Mouse (Mus musculus): ENCODE measurements at regions not wholly inside any gene's neighbourhood (a gene's known extent, or its start where the extent isn't known, plus 50 kb on each side); places are given as distances from the start of the nearest gene placed in this dataset.

- no peak overlapping the region for H3K4me2 ChIP-seq
- no peak for DNase-seq (ENCODE audit: low spot score)
- 82% methylated on average over 10 of the region's 10 CpGs for WGBS
- no peaks in the 10 kb centered on the region for H3K9me3 ChIP-seq (ENCODE audit: control insufficient read depth, low read length)
- no peak overlapping the region for H3K27ac ChIP-seq (ENCODE audit: low read depth, low read length)
- H3K4me1 ChIP-seq (replicated peaks; ENCODE audit: control insufficient read depth, insufficient read depth, low read length): peaks cover 34% of the 10 kb centered on the region
- no peak overlapping the region for H3K9ac ChIP-seq (ENCODE audit: low read depth, low read length)
- no peaks in the 10 kb centered on the region for H3K27me3 ChIP-seq (replicated peaks; ENCODE audit: control insufficient read depth, insufficient read depth, low read length)
- no peaks in the 10 kb centered on the region for H3K36me3 ChIP-seq (ENCODE audit: control insufficient read depth, insufficient read depth, low read length)
- no peak for ATAC-seq (replicated peaks; ENCODE audit: low FRiP score)
- no peak overlapping the region for H3K4me3 ChIP-seq (ENCODE audit: low read depth, low read length)
Observed at GRCm38 (mm10) chr2:133432141-133432813, 119.7 kb upstream of the Bmp2 start.

- H3K27me3 ChIP-seq (replicated peaks; ENCODE audit: control insufficient read depth, insufficient read depth, low read length): no peaks in the 10 kb centered on the region
- H3K9me3 ChIP-seq (ENCODE audit: control insufficient read depth, low read length): no peaks in the 10 kb centered on the region
- H3K4me1 ChIP-seq (replicated peaks; ENCODE audit: control insufficient read depth, insufficient read depth, low read length): 0 out of 2 replicates have a peak, but pooled peaks cover 3% of the 10 kb centered on the region
- WGBS: 54% methylated on average over 22 of the region's 22 CpGs
- no peak overlapping the region for H3K9ac ChIP-seq (ENCODE audit: low read depth, low read length)
- ATAC-seq (replicated peaks; ENCODE audit: low FRiP score) (no peak), DNase-seq (ENCODE audit: low spot score) (no peak)
- H3K4me2 ChIP-seq: no peak overlapping the region
- H3K27ac ChIP-seq (ENCODE audit: low read depth, low read length): no peak overlapping the region
- no peaks in the 10 kb centered on the region for H3K36me3 ChIP-seq (ENCODE audit: control insufficient read depth, insufficient read depth, low read length)
- H3K4me3 ChIP-seq (ENCODE audit: low read depth, low read length): no peak overlapping the region
Observed at GRCm38 (mm10) chr2:133436913-133437843, 114.8 kb upstream of the Bmp2 start.

GRCm38 (mm10) chr2:133438018-133438417 lies 113.9 kb upstream of the Bmp2 start:
- Histone ChIP-seq H3K27ac (ENCODE audit: low read depth, low read length) (no peak overlapping the region), H3K4me1 (replicated peaks; ENCODE audit: control insufficient read depth, insufficient read depth, low read length) (no peaks in the 10 kb centered on the region), H3K4me2 (no peak overlapping the region), H3K27me3 (replicated peaks; ENCODE audit: control insufficient read depth, insufficient read depth, low read length) (no peaks in the 10 kb centered on the region), H3K9ac (ENCODE audit: low read depth, low read length) (no peak overlapping the region), H3K4me3 (ENCODE audit: low read depth, low read length) (no peak overlapping the region), H3K36me3 (ENCODE audit: control insufficient read depth, insufficient read depth, low read length) (no peaks in the 10 kb centered on the region), H3K9me3 (ENCODE audit: control insufficient read depth, low read length) (no peaks in the 10 kb centered on the region)
- WGBS: 53% methylated on average over 4 of the region's 4 CpGs
- DNase-seq (ENCODE audit: low spot score) (no peak), ATAC-seq (replicated peaks; ENCODE audit: low FRiP score) (no peak)

GRCm38 (mm10) chr2:133443024-133443423 lies 108.9 kb upstream of the Bmp2 start:
- H3K4me3 ChIP-seq (ENCODE audit: low read depth, low read length): no peak overlapping the region
- WGBS: 81% methylated on average over 4 of the region's 4 CpGs
- no peaks in the 10 kb centered on the region for H3K27me3 ChIP-seq (replicated peaks; ENCODE audit: control insufficient read depth, insufficient read depth, low read length)
- no peaks in the 10 kb centered on the region for H3K36me3 ChIP-seq (ENCODE audit: control insufficient read depth, insufficient read depth, low read length)
- H3K27ac ChIP-seq (ENCODE audit: low read depth, low read length): no peak overlapping the region
- no peaks in the 10 kb centered on the region for H3K4me1 ChIP-seq (replicated peaks; ENCODE audit: control insufficient read depth, insufficient read depth, low read length)
- no peak overlapping the region for H3K9ac ChIP-seq (ENCODE audit: low read depth, low read length)
- ATAC-seq (replicated peaks; ENCODE audit: low FRiP score) (no peak), DNase-seq (ENCODE audit: low spot score) (no peak)
- H3K4me2 ChIP-seq: no peak overlapping the region
- no peaks in the 10 kb centered on the region for H3K9me3 ChIP-seq (ENCODE audit: control insufficient read depth, low read length)

- Histone ChIP-seq H3K36me3 (ENCODE audit: control insufficient read depth, insufficient read depth, low read length) (no peaks in the 10 kb centered on the region), H3K4me2 (no peak overlapping the region), H3K4me1 (replicated peaks; ENCODE audit: control insufficient read depth, insufficient read depth, low read length) (no peaks in the 10 kb centered on the region), H3K27ac (ENCODE audit: low read depth, low read length) (no peak overlapping the region), H3K4me3 (ENCODE audit: low read depth, low read length) (no peak overlapping the region), H3K9ac (ENCODE audit: low read depth, low read length) (no peak overlapping the region), H3K9me3 (ENCODE audit: control insufficient read depth, low read length) (no peaks in the 10 kb centered on the region), H3K27me3 (replicated peaks; ENCODE audit: control insufficient read depth, insufficient read depth, low read length) (no peaks in the 10 kb centered on the region)
- ATAC-seq (replicated peaks; ENCODE audit: low FRiP score) (no peak), DNase-seq (ENCODE audit: low spot score) (no peak)
- 67% methylated on average over 2 of the region's 2 CpGs for WGBS
Observed at GRCm38 (mm10) chr2:133443490-133443889, 108.5 kb upstream of the Bmp2 start.

- no peak overlapping the region for H3K4me3 ChIP-seq (ENCODE audit: low read depth, low read length)
- H3K9ac ChIP-seq (ENCODE audit: low read depth, low read length): no peak overlapping the region
- WGBS: 67% methylated on average over 6 of the region's 6 CpGs
- H3K27ac ChIP-seq (ENCODE audit: low read depth, low read length): no peak overlapping the region
- H3K9me3 ChIP-seq (ENCODE audit: control insufficient read depth, low read length): no peaks in the 10 kb centered on the region
- H3K27me3 ChIP-seq (replicated peaks; ENCODE audit: control insufficient read depth, insufficient read depth, low read length): no peaks in the 10 kb centered on the region
- H3K4me2 ChIP-seq: no peak overlapping the region
- ATAC-seq (replicated peaks; ENCODE audit: low FRiP score) (no peak), DNase-seq (ENCODE audit: low spot score) (no peak)
- H3K36me3 ChIP-seq (ENCODE audit: control insufficient read depth, insufficient read depth, low read length): no peaks in the 10 kb centered on the region
- no peaks in the 10 kb centered on the region for H3K4me1 ChIP-seq (replicated peaks; ENCODE audit: control insufficient read depth, insufficient read depth, low read length)
Observed at GRCm38 (mm10) chr2:133452947-133453346, 99.0 kb upstream of the Bmp2 start.

- H3K9ac ChIP-seq (ENCODE audit: low read depth, low read length): no peak overlapping the region
- WGBS: 77% methylated on average over 7 of the region's 7 CpGs
- H3K27ac ChIP-seq (ENCODE audit: low read depth, low read length): no peak overlapping the region
- DNase-seq (ENCODE audit: low spot score) (no peak), ATAC-seq (replicated peaks; ENCODE audit: low FRiP score) (no peak)
- H3K4me2 ChIP-seq: no peak overlapping the region
- no peaks in the 10 kb centered on the region for H3K36me3 ChIP-seq (ENCODE audit: control insufficient read depth, insufficient read depth, low read length)
- H3K27me3 ChIP-seq (replicated peaks; ENCODE audit: control insufficient read depth, insufficient read depth, low read length): no peaks in the 10 kb centered on the region
- H3K9me3 ChIP-seq (ENCODE audit: control insufficient read depth, low read length): no peaks in the 10 kb centered on the region
- H3K4me1 ChIP-seq (replicated peaks; ENCODE audit: control insufficient read depth, insufficient read depth, low read length): no peaks in the 10 kb centered on the region
- no peak overlapping the region for H3K4me3 ChIP-seq (ENCODE audit: low read depth, low read length)
Observed at GRCm38 (mm10) chr2:133455484-133456170, 96.3 kb upstream of the Bmp2 start.

GRCm38 (mm10) chr2:133456785-133457184 lies 95.2 kb upstream of the Bmp2 start:
- H3K4me3 ChIP-seq (ENCODE audit: low read depth, low read length): no peak overlapping the region
- no peaks in the 10 kb centered on the region for H3K9me3 ChIP-seq (ENCODE audit: control insufficient read depth, low read length)
- no peaks in the 10 kb centered on the region for H3K4me1 ChIP-seq (replicated peaks; ENCODE audit: control insufficient read depth, insufficient read depth, low read length)
- ATAC-seq (replicated peaks; ENCODE audit: low FRiP score) (no peak), DNase-seq (ENCODE audit: low spot score) (no peak)
- no peak overlapping the region for H3K9ac ChIP-seq (ENCODE audit: low read depth, low read length)
- no peaks in the 10 kb centered on the region for H3K36me3 ChIP-seq (ENCODE audit: control insufficient read depth, insufficient read depth, low read length)
- no peak overlapping the region for H3K4me2 ChIP-seq
- H3K27ac ChIP-seq (ENCODE audit: low read depth, low read length): no peak overlapping the region
- H3K27me3 ChIP-seq (replicated peaks; ENCODE audit: control insufficient read depth, insufficient read depth, low read length): no peaks in the 10 kb centered on the region
- 62% methylated on average over 2 of the region's 2 CpGs for WGBS
